Mouse (Mus musculus) megakaryocyte, embryonic 14.5 days (primary cell): ENCODE data around the gene Cep128.

Experiments
- FLI1 ChIP-seq: IDR thresholded peaks from 2 replicates; pipeline ENCODE4 v1.6.1; 2012; ENCODE audit warnings: low read length, inconsistent platforms, mixed read lengths
- GATA1 ChIP-seq: IDR thresholded peaks from 3 replicates; pipeline ENCODE4 v1.6.1; 2012; ENCODE audit warnings: mixed read lengths, low read length, inconsistent platforms, borderline replicate concordance

GRCm38 (mm10) chr12:90975429-90975828 lies 408.8 kb downstream of the Cep128 start:
- TF ChIP-seq GATA1 (no peak), FLI1 (no peak)
